Mouse (Mus musculus) lung, postnatal 0 days (tissue): ENCODE data around the gene Rpf1. TPM values are rescaled to one million over a fixed set of nuclear protein-coding genes. Genes with fewer than 3 reads are reported as not detected.
A peak's percentile ranks its signal among the peaks of the same experiment; 100 is the strongest.

Experiments
- ATAC-seq: fragments of 200-750 bp; cut with Nextera tagmentation; 2 replicates; pipeline ENCODE4 v1.8.0; 2017; ENCODE audit warnings: moderate library complexity
- DNase-seq: peaks from one replicate; pipeline ENCODE4 v3.0.0-alpha.2; 2016; ENCODE audit warnings: low spot score
- H3K27ac ChIP-seq: fragments of 300-500 bp; sonication (generic); 2 replicates; pipeline ENCODE4 v1.5.1; 2014; ENCODE audit warnings: antibody characterized with exemption, mild to moderate bottlenecking, low read length, mixed read lengths
- H3K27me3 ChIP-seq: fragments of 300-500 bp; sonication (generic); replicated peaks from 2 replicates; pipeline ENCODE4 v1.6.1; 2014; ENCODE audit warnings: low read length, mixed read lengths; ENCODE audit not compliant: insufficient read depth
- H3K36me3 ChIP-seq: fragments of 300-500 bp; sonication (generic); 2 replicates; pipeline ENCODE4 v1.6.1; 2014; ENCODE audit warnings: low read length, mixed read lengths; ENCODE audit not compliant: insufficient read depth
- H3K4me1 ChIP-seq: fragments of 300-500 bp; sonication (generic); 2 replicates; pipeline ENCODE4 v1.6.1; 2014; ENCODE audit warnings: antibody characterized with exemption, low read depth, low read length, mixed read lengths; ENCODE audit not compliant: insufficient read depth
- H3K4me2 ChIP-seq: fragments of 300-500 bp; sonication (generic); replicated peaks from 2 replicates; pipeline ENCODE4 v1.6.1; 2014; ENCODE audit warnings: low read depth, mild to moderate bottlenecking, low read length, moderate library complexity, mixed read lengths
- H3K4me3 ChIP-seq: fragments of 300-500 bp; sonication (generic); 2 replicates; pipeline ENCODE4 v1.5.1; 2014; ENCODE audit warnings: low read depth, low read length
- H3K9ac ChIP-seq: fragments of 300-500 bp; sonication (generic); replicated peaks from 2 replicates; pipeline ENCODE4 v1.6.1; 2014; ENCODE audit warnings: low read depth, mild to moderate bottlenecking
- H3K9me3 ChIP-seq: fragments of 300-500 bp; sonication (generic); 2 replicates; pipeline ENCODE4 v1.6.1; 2016; ENCODE audit warnings: low read length, mixed read lengths
- CTCF ChIP-seq: IDR thresholded peaks from 2 replicates; pipeline ENCODE4 v1.5.1; 2016; ENCODE audit warnings: antibody characterized with exemption, mild to moderate bottlenecking
- EP300 ChIP-seq: IDR thresholded peaks from 2 replicates; pipeline ENCODE4 v1.6.1; 2016; ENCODE audit warnings: antibody characterized with exemption, mild to moderate bottlenecking, control low read depth
- WGBS: fragments of 180-500 bp; shearing (Covaris S2); extraction: QIAGEN DNeasy Blood & Tissue Kit; methylation state at CpG from one replicate; pipeline ENCODE4 v1.1.7; 2014; 5-methylcytosine and 5-hydroxymethylcytosine counted together
- polyA plus RNA-seq: library from polyadenylated mRNA; unstranded; fragments of >200 nt; fragmentation: Nextera tagmentation; extraction: Ambion mirVana; gene quantifications from 2 replicates; pipeline ENCODE4 v1.2.1, GENCODE M21; 2015

Rpf1 gene
- polyA plus RNA-seq, 1 experiment from 2014 or later = 39.8 TPM

GRCm38 (mm10) chr3:146462939-146463338, 58.3 kb downstream of the Rpf1 start:
- H3K4me3 ChIP-seq = no peak overlapping the region

More at GRCm38 (mm10) chr3:146462939-146463338, 58.3 kb downstream of the Rpf1 start:
- WGBS = 48% methylated on average over 2 of the region's 2 CpGs
- Histone ChIP-seq H3K9me3 (no peaks in the 10 kb centered on the region), H3K4me1 (no peaks in the 10 kb centered on the region), H3K36me3 (no peaks in the 10 kb centered on the region), H3K9ac (no peak overlapping the region), H3K27ac (no peak overlapping the region), H3K4me2 (no peak overlapping the region), H3K27me3 (no peaks in the 10 kb centered on the region)
- TF ChIP-seq CTCF = peak; percentile 29
- no peak for TF ChIP-seq EP300
- ATAC-seq (no peak), DNase-seq (no peak)

Other genes with a start within 250 kb of the Rpf1 start
- 21.8 and 25.0 TPM in 2 replicates for gene Ssx2ip, start 116.8 kb downstream of the Rpf1 start, polyA plus RNA-seq
- 14.8 and 15.9 TPM in 2 replicates for gene Ctbs, start 71.6 kb downstream of the Rpf1 start, polyA plus RNA-seq
- 4.4 and 5.8 TPM in 2 replicates for gene Spata1, start 21.7 kb downstream of the Rpf1 start, polyA plus RNA-seq
- gene Gng5, start 21.6 kb downstream of the Rpf1 start, polyA plus RNA-seq = 1,414 and 1,430 TPM in 2 replicates
- 0.29 and 0.63 TPM in 2 replicates for gene Uox, start 49.0 kb upstream of the Rpf1 start, polyA plus RNA-seq
- 0.05 and 0.07 TPM in 2 replicates for gene Dnase2b, start 94.2 kb upstream of the Rpf1 start, polyA plus RNA-seq
- gene 4930503B20Rik, start 129.9 kb upstream of the Rpf1 start, polyA plus RNA-seq = not detected in 2 replicates
- gene Samd13, start 164.2 kb upstream of the Rpf1 start, polyA plus RNA-seq = 0.58 and 0.82 TPM in 2 replicates